Mouse (Mus musculus) lung, embryonic 15.5 days (tissue): ENCODE data around the gene Rnf212b. TPM values are rescaled to one million over a fixed set of nuclear protein-coding genes. Genes with fewer than 3 reads are reported as not detected.
A peak's percentile ranks its signal among the peaks of the same experiment; 100 is the strongest.

ENCODE experiments used
- ATAC-seq: fragments of 200-750 bp; cut with Nextera tagmentation; 2 replicates; pipeline ENCODE4 v1.8.0; 2017; ENCODE audit warnings: moderate number of reproducible peaks, borderline replicate concordance; ENCODE audit not compliant: low FRiP score, low TSS enrichment; ENCODE audit errors: extremely low read depth
- H3K27ac ChIP-seq: fragments of 300-500 bp; sonication (generic); 2 replicates; pipeline ENCODE4 v1.5.1; 2015; ENCODE audit warnings: moderate library complexity, mild to moderate bottlenecking, inconsistent platforms
- H3K27me3 ChIP-seq: fragments of 300-500 bp; sonication (generic); 2 replicates; pipeline ENCODE4 v1.6.1; 2015; ENCODE audit warnings: inconsistent platforms
- H3K36me3 ChIP-seq: fragments of 300-500 bp; sonication (generic); 2 replicates; pipeline ENCODE4 v1.6.1; 2015; ENCODE audit warnings: inconsistent platforms
- H3K4me1 ChIP-seq: fragments of 300-500 bp; sonication (generic); 2 replicates; pipeline ENCODE4 v1.6.1; 2015; ENCODE audit warnings: inconsistent platforms
- H3K4me2 ChIP-seq: fragments of 300-500 bp; sonication (generic); 2 replicates; pipeline ENCODE4 v1.6.1; 2015; ENCODE audit warnings: inconsistent platforms, mild to moderate bottlenecking, moderate library complexity
- H3K4me3 ChIP-seq: fragments of 300-500 bp; sonication (generic); 2 replicates; pipeline ENCODE4 v1.5.1; 2015; ENCODE audit warnings: mild to moderate bottlenecking, inconsistent platforms
- H3K9ac ChIP-seq: fragments of 300-500 bp; sonication (generic); 2 replicates; pipeline ENCODE4 v1.6.1; 2015; ENCODE audit warnings: inconsistent platforms
- H3K9me3 ChIP-seq: fragments of 300-500 bp; sonication (generic); 2 replicates; pipeline ENCODE4 v1.6.1; 2016; ENCODE audit warnings: inconsistent platforms
- WGBS: fragments of 180-500 bp; shearing (Covaris S2); methylation state at CpG from one replicate; pipeline ENCODE4 v1.1.7; 2015; 5-methylcytosine and 5-hydroxymethylcytosine counted together
- polyA plus RNA-seq: library from polyadenylated mRNA; unstranded; fragments of >200 nt; fragmentation: Nextera tagmentation; extraction: Ambion mirVana; gene quantifications from 2 replicates; pipeline ENCODE4 v1.2.1, GENCODE M21; 2015

Rnf212b gene
- polyA plus RNA-seq, 1 experiment from 2014 or later, result not detected

GRCm38 (mm10) chr14:54781610-54782365, 32.2 kb upstream of the Rnf212b start, which contains the start of gene Slc7a8:
TSS of gene Slc7a8 (minus strand) at chr14:54781946.
- no peaks in the 10 kb centered on the region for H3K36me3 ChIP-seq
- H3K4me1 ChIP-seq, result peaks cover 22% of the 10 kb centered on the region
- peak within 1 kb of the TSS; percentile 35 for H3K9ac ChIP-seq
- WGBS, result 1% methylated on average over 37 of the region's 37 CpGs
- peak within 1 kb of the TSS; percentile 94 for H3K4me2 ChIP-seq
- no peaks in the 10 kb centered on the region for H3K9me3 ChIP-seq
- ATAC-seq, result peak; percentile 55; the same call in 1 of the 2 replicates
- H3K27ac ChIP-seq, result no peak within 1 kb of the TSS
- H3K4me3 ChIP-seq, result peak within 1 kb of the TSS; percentile 49
- H3K27me3 ChIP-seq, result peaks cover 38% of the 10 kb centered on the region

DNA sequence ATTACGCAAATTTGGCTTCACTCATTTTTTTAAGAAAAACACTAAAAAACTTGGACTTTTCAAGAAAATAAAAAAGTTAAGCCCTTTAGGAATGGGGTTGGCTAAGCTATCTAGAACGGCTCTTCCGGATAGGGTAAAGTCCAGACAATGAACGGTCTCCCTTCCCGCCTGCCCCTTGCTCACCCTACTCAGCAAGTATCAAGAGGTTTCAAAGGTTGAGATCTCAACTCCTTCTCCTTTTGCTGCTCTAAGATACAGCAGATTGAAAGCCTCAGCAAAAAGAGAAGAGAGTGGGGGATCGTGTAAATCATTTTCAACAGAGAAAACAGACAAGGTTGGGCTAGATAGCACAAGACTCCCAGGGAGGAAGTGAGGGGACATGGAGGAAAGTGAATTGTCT, 31.0 kb upstream of the Rnf212b start:
- H3K27me3 ChIP-seq, result peaks cover 38% of the 10 kb centered on the region
- ATAC-seq, result no peak
- no peak overlapping the region for H3K27ac ChIP-seq
- 84% methylated on average over 6 of the region's 6 CpGs for WGBS
- H3K4me3 ChIP-seq, result no peak overlapping the region
- no peaks in the 10 kb centered on the region for H3K9me3 ChIP-seq
- peaks cover 23% of the 10 kb centered on the region for H3K4me1 ChIP-seq
- H3K9ac ChIP-seq, result no peak overlapping the region
- H3K36me3 ChIP-seq, result no peaks in the 10 kb centered on the region
- H3K4me2 ChIP-seq, result no peak overlapping the region

DNA sequence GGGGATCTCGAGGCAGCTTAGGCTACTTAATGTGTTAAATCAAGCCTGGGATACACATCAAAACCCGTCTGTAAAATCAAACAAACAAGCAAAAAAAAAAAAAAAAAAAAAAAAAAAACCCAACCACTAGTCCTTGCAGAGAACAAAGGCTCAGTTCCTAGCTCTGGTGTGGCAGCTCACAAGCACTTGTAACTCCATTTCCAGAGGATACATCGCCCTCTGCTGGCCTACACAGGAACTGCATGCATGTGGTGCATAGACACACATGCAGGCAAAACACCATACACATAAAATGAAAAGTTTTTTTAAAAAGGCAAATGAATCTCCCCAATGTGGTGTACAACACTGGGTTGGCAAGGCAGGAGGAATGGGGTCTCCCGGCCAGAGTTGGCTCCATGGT, 28.0 kb upstream of the Rnf212b start:
- Histone ChIP-seq H3K27ac (no peak overlapping the region), H3K36me3 (no peaks in the 10 kb centered on the region), H3K9me3 (no peaks in the 10 kb centered on the region), H3K4me2 (no peak overlapping the region), H3K27me3 (peaks cover 22% of the 10 kb centered on the region; the same call in 1 of the 2 replicates), H3K4me3 (no peak overlapping the region), H3K9ac (no peak overlapping the region), H3K4me1 (peaks cover 19% of the 10 kb centered on the region)
- ATAC-seq, result no peak
- WGBS, result 51% methylated on average over 4 of the region's 4 CpGs

DNA sequence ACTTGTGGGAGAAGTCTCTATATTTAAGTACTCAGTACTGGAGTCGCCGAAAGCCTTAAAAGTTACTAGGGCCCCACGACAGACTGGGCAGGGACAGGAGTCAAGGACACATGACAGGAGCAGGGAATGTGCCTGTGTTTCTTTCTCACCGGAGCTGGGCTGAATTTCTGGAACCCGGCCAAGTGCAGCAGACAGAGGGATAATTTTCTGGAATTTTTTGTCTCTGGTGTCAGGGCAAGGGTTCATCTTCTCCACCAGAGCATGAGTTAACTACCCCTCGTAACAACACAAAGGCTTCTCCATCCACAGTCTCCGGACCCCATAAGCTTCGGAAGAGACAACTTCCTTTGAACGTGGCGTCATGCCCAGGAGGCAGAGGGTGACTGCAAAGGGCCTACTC, 27.5 kb upstream of the Rnf212b start:
- Histone ChIP-seq H3K27ac (no peak overlapping the region), H3K9ac (no peak overlapping the region), H3K4me1 (peaks cover 14% of the 10 kb centered on the region), H3K36me3 (no peaks in the 10 kb centered on the region), H3K27me3 (peaks cover 19% of the 10 kb centered on the region; the same call in 1 of the 2 replicates), H3K4me3 (no peak overlapping the region), H3K4me2 (peak overlapping the region; percentile 20), H3K9me3 (no peaks in the 10 kb centered on the region)
- WGBS, result 19% methylated on average over 10 of the region's 10 CpGs
- ATAC-seq, result peak; percentile 58; the same call in 1 of the 2 replicates

DNA sequence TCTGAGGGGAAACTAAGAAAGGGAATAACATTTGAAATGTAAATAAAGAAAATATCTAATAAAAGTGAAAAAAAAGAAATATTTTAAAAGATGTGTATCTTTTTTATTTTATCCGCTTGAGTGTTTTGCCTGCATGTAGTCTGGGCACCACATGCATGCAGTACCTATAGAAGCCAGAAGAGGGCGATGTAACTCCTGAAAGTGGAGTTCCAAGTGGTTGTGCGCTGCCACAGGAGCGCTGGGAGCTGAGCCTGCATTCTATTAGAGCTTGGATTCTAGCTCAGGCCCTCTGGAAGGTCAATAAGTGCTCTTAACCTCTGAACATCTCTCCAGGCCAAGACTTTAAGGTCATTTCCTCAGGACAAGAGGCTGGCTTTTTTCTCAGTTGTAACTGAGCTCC, 26.7 kb upstream of the Rnf212b start:
- Histone ChIP-seq H3K4me2 (no peak overlapping the region), H3K4me1 (peaks cover 8% of the 10 kb centered on the region; the same call in 1 of the 2 replicates), H3K9me3 (no peaks in the 10 kb centered on the region), H3K4me3 (no peak overlapping the region), H3K27me3 (peaks cover 13% of the 10 kb centered on the region; the same call in 1 of the 2 replicates), H3K9ac (no peak overlapping the region), H3K36me3 (no peaks in the 10 kb centered on the region), H3K27ac (no peak overlapping the region)
- 49% methylated on average over 4 of the region's 4 CpGs for WGBS
- ATAC-seq, result no peak

DNA sequence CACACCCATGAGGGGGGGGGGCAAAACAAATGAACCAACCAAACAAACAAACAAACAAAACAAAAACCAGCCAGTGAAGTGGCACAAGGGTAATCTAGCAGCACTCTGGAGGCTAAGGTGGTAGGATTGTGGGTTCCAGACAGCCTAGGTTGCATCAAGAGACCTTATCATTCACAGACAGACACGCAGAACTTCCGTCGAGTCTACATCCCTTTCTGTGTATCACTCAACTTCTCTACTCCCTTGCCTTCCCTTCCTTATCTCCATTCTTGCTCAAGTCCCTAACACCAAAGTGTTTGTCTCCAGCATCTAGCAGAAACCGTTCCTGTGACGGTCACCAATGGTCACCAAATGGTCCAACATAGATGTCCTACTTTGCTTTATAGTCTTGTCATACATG, 25.7 kb upstream of the Rnf212b start:
- 89% methylated on average over 5 of the region's 5 CpGs for WGBS

GRCm38 (mm10) chr14:54792166-54792565, 21.8 kb upstream of the Rnf212b start:
- Histone ChIP-seq H3K9ac (no peak overlapping the region), H3K36me3 (no peaks in the 10 kb centered on the region), H3K4me3 (no peak overlapping the region), H3K9me3 (no peaks in the 10 kb centered on the region), H3K27me3 (no peaks in the 10 kb centered on the region), H3K27ac (no peak overlapping the region), H3K4me2 (no peak overlapping the region), H3K4me1 (no peaks in the 10 kb centered on the region)
- no peak for ATAC-seq
- 71% methylated on average over 6 of the region's 6 CpGs for WGBS

More for the DNA sequence above, 25.7 kb upstream of the Rnf212b start:
- no peak overlapping the region for H3K4me2 ChIP-seq
- H3K4me3 ChIP-seq, result no peak overlapping the region
- ATAC-seq, result no peak
- no peaks in the 10 kb centered on the region for H3K9me3 ChIP-seq
- no peaks in the 10 kb centered on the region for H3K36me3 ChIP-seq
- H3K4me1 ChIP-seq, result peaks cover 8% of the 10 kb centered on the region; the same call in 1 of the 2 replicates
- no peak overlapping the region for H3K27ac ChIP-seq
- H3K27me3 ChIP-seq, result peaks cover 7% of the 10 kb centered on the region; the same call in 1 of the 2 replicates
- no peak overlapping the region for H3K9ac ChIP-seq

GRCm38 (mm10) chr14:54793351-54793750, 20.6 kb upstream of the Rnf212b start:
- Histone ChIP-seq H3K36me3 (no peaks in the 10 kb centered on the region), H3K4me3 (no peak overlapping the region), H3K27me3 (no peaks in the 10 kb centered on the region), H3K9me3 (no peaks in the 10 kb centered on the region), H3K9ac (no peak overlapping the region), H3K27ac (no peak overlapping the region), H3K4me1 (no peaks in the 10 kb centered on the region), H3K4me2 (no peak overlapping the region)
- 42% methylated on average over 1 of the region's 1 CpGs for WGBS
- no peak for ATAC-seq

GRCm38 (mm10) chr14:54793894-54794830, 19.8 kb upstream of the Rnf212b start:
- Histone ChIP-seq H3K36me3 (no peaks in the 10 kb centered on the region), H3K27ac (no peak overlapping the region), H3K4me3 (no peak overlapping the region), H3K4me2 (no peak overlapping the region), H3K9ac (no peak overlapping the region), H3K9me3 (no peaks in the 10 kb centered on the region), H3K4me1 (no peaks in the 10 kb centered on the region), H3K27me3 (no peaks in the 10 kb centered on the region)
- WGBS, result 69% methylated on average over 8 of the region's 8 CpGs
- no peak for ATAC-seq

DNA sequence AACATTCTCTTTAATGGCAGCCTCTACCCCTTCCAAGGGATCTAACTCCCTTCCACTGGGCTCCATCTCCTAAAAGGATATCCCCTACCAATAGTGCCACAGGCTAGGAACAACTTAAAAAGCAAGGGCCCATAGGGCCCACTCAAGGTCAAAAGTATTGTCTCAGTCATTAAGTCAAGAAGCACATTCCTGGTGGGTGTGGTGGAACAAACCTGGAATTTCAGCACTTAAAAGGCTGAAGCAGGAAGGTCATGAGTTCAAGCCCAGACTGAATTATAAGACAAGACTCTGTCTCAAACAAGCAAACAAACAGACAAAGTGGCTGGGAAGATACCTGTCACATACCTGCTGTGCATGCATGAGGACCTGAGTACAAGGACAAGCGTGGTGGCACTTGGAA, 18.0 kb upstream of the Rnf212b start:
- Histone ChIP-seq H3K9ac (no peak overlapping the region), H3K4me2 (no peak overlapping the region), H3K27me3 (peaks cover 10% of the 10 kb centered on the region), H3K27ac (no peak overlapping the region), H3K36me3 (no peaks in the 10 kb centered on the region), H3K9me3 (no peaks in the 10 kb centered on the region), H3K4me1 (no peaks in the 10 kb centered on the region), H3K4me3 (no peak overlapping the region)
- no peak for ATAC-seq
- 73% methylated on average over 1 of the region's 1 CpGs for WGBS

DNA sequence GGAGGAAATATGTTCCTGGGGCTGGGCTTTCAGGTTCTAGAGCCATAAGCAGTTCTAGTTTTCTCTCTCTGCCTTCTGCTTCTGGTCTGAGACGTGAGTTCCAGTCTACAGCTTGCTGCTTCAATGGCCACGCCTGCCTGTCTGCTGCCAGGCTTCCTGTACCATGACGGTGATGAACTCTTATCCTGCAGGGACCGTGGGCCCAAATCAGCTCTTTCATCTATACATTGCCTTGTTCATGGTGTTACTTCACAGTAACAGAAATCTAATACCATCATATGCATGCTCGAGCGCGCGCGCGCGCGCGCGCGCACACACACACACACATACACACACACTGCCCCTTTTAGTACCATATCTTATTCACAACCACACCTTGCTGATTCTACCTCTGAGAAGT, 17.2 kb upstream of the Rnf212b start:
- Histone ChIP-seq H3K27me3 (peaks cover 10% of the 10 kb centered on the region), H3K27ac (no peak overlapping the region), H3K36me3 (no peaks in the 10 kb centered on the region), H3K9ac (no peak overlapping the region), H3K4me1 (no peaks in the 10 kb centered on the region), H3K4me2 (no peak overlapping the region), H3K4me3 (no peak overlapping the region), H3K9me3 (no peaks in the 10 kb centered on the region)
- no peak for ATAC-seq
- 91% methylated on average over 15 of the region's 15 CpGs for WGBS

DNA sequence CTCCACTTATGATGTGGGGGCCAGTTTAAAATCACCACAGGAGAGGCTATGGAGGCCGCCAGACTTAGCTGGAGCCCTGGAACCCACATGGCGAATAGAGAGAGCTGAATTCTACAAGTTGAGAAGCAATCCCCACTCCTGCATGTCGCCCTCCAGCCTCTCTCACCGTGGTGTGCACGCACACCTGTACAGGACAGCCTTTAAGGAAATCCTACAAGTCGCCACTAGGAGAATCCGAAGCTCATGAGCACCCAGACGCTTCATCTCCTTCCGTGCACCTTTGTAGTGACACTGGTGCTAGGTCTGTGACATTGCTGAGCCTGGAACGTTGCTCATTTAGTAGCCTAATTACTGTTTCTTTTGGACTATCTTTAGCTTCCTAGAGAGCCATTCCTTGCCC, 14.3 kb upstream of the Rnf212b start:
- Histone ChIP-seq H3K4me2 (no peak overlapping the region), H3K4me3 (no peak overlapping the region), H3K27ac (no peak overlapping the region), H3K36me3 (no peaks in the 10 kb centered on the region), H3K9me3 (no peaks in the 10 kb centered on the region), H3K27me3 (peaks cover 10% of the 10 kb centered on the region), H3K4me1 (no peaks in the 10 kb centered on the region), H3K9ac (no peak overlapping the region)
- WGBS, result 44% methylated on average over 10 of the region's 10 CpGs
- no peak for ATAC-seq
